Mouse (Mus musculus): ENCODE measurements around the gene Smchd1. TPM values are rescaled to one million over a fixed set of nuclear protein-coding genes. Genes with fewer than 3 reads are reported as not detected.
"Not testable (repeated sequence)": the region's sequence is repeated elsewhere in the genome, so short reads cannot be mapped to it uniquely, and the experiment has no call there.

Gene Smchd1
- total RNA-seq, 2 experiments from 2014 or later, result 36.8 to 42.1 TPM

DNA sequence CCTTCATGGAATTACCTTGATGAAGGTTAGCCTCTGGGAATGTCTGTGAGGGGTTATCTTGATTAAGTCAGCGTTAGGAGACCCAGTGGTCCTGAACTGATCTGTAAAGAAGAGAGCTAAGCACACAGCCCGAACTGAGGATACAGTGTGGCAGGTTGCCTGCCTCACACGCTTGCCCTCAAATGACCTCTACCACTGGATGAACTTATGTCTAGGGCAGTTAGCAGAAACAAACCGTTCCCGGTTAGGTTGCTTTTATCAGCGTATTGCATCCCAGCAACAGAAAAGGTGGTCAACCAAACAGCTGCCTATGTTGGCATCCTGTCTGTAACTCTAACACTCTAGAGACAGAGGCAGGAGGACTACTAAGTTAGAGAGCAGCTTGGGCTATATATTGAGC is 30.0 kb downstream of the Smchd1 start:
- DNase-seq, result no peak

DNA sequence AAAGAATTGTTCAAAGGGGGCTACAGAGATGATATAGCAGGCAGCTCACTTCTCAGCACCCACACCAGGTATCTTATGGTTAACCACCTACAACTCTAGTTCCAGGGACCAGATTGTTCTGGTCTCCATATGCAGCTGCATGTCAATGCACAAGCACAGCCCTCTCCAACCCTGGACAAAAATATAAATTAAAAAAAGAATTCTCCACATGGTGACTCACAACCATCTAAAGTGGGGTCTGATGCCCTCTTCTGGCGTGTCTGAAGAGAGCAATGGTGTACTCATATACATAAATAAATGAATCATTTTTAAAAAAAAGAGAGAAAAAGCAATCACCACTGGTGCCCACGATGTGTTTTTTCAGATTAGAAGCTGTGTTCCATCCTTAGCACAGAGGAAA is 30.4 kb downstream of the Smchd1 start:
- DNase-seq, result no peak

DNA sequence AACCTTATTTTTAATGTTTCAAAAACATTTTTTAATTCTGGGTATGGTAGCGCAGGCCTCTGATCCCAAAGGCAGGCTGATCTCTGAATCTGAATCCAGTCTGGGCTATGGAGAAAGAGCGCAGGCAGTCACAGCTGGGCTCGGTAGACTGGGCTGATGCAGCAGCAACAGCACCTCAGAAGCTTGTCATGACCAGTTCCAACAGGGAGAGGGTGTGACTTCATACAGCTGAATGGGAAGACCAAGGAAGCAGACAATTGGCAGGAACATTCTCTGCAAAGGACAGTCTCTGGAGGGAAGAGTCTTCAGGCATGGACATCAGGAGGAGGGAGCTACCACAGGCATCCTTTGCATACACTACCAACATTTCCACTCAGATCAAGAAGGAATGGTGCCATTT is 31.0 kb downstream of the Smchd1 start:
- no peak for DNase-seq

DNA sequence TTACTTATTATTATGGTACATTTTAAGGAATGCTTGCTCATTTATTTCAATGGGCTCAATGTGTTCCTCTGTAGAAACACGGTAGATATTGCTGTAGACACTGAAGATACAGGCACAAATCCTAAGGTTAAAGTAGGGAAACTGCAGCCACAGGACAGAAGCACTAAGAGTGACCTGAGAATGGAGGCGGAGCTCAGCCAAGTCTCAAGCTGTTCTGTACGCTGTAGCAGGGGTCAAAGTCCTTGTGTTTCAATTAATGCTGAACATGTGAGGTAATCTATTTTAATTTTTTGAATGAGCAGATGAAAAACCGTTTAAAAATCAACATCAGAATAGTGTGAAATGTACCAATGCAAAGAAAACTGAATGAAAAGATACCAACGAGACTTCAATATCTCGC is 31.9 kb downstream of the Smchd1 start:
- no peak for DNase-seq

DNA sequence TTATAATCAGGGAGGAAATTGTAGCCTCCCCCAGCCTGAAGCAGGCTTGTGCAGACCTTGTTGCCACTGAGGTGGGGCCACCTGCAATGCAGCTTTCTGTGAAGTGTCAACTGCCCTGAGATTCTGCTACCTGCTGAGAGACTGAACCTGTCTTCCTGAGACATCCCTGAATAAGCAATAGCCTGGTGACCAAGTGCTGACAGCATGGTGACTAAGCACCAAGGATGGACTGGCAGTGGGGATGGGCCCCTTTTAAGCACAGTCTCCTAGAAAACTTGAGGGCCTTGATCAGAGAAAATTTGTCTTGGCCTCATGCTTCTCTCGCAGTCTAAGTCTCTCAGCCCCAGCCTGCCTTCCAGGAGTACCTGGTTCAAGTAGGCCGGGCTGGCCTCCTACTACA is 52.6 kb downstream of the Smchd1 start:
- DNase-seq, result not testable (repeated sequence)

DNA sequence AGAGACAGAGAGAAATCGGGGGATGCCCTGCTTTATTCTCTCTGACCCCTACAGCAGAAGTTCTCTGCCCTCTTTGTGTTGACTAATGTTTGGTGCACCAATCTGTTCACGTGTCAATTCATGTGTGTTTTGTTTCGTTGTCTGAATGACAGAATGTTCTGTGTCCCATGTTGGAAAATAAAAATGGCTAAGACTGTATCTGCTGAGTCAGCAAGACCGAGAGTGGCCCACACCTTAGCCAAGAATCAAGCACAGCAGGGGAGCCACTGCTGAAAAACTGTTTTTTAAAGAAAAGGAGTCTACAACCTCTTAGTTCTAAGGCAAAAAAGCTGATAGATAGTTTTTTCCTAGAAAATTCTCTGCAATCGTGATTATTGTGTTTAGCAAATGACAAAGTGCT is 55.7 kb downstream of the Smchd1 start:
- not testable (repeated sequence) for DNase-seq

DNA sequence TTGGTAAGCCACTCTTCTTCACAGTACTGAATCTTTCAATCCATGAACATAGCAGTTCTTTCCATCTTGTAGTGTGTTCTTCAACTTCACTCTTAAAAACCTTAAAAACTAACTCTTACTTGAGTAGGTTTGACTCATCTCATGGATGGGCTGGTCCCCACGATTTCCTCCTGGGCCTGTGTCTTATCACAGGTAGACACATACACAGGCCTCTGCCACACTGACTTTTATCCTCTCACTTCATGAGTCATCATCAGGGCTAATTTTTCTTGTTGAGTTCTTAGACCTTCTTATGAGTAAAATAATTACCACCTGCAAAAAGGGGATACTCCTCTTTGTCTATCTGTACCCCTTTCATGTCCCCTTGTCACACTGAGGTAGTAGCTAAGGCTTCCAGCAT is 58.1 kb downstream of the Smchd1 start:
- no peak for DNase-seq

DNA sequence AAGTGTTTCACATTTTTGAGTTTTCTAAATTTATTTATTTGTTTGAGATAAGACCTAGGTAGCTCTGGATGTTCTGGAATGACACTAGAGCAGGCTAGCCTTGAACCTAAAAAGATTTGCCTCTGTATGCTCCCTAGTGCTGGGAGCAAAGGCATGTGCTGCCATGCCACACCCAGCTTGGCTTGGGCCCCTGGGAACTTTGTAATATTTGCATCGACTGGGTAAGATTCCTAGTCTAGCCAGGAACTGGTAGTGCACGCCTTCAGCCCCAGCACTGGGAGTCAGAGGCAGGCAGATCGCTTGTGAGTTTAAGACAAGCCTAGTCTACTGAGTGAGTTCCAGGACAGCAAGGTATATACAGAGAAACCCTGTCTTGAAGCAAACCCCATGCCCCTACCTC is 87.7 kb downstream of the Smchd1 start:
- peak; percentile 9 to 38 for DNase-seq

DNA sequence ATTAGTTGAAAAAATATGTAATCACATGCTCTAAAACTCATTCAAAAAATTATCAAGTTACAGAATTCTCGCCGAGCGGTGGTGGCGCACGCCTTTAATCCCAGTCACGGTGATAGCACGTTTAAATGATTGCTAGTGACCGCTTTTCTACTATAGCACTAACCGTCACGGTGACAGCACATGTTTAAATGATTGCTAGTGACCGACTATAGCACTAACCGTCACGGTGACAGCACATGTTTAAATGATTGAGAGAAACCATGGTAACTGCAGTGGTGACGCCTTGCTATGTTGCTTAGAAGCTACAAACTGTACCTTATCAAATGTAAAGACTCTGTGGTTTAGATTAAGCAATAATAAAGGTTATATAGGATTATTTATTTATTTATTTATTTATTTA is 94.8 kb downstream of the Smchd1 start:
- no peak for DNase-seq

DNA sequence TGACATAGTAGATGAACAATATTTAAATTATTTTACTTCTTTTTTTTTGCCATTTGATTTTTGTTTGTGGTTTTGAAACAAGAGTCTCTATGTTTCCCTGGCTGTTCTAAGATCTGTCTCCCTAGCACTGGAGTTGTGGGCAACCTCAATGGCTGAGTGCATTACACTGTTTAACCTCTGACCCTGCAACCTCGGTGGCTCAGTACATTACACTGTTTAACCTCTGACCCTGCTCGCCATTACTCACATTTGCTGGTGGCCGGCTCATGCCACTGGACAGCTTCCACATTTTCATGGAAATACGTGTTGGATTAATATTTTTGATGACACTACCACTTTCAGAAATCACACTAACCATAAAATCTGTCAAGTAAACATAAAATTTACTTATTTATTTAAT is 97.2 kb downstream of the Smchd1 start:
- no peak for DNase-seq

DNA sequence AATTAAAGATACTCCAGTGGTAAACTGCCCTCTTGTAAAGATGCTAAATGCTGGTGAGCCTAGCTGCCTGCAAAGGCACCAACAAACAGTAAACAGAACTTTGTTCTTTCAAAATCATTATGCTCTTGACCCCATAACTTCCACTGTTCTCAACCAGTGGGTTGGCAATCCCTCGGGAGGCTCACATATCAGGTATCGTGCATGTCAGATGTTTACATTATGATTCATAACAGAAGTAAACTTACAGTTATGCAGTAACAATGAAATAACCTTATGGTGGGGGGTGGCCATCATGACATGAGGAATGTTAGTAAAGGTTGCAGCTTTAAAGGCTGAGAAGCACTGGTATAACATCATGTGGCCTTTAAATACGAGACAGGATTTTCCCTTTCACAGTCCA is 119.6 kb downstream of the Smchd1 start:
- DNase-seq, result no peak

DNA sequence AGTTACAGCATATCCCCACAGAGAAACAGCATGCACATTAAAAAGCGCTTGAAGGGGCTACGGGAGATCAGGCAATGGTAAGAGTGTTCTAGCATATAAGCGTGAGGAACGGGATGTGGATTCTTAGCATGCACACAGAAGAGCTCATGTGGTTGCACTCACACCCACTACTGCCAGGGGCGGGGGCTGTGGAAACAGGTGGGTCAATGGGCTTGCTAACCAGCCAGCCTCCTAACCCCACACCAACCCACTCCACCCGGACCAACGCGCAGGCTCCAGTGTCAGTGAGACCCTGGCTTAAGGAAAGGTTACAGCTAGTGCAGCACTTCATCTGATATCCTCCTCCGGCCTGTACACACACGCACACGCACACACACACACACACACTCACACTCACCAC is 120.9 kb downstream of the Smchd1 start:
- no peak for DNase-seq

DNA sequence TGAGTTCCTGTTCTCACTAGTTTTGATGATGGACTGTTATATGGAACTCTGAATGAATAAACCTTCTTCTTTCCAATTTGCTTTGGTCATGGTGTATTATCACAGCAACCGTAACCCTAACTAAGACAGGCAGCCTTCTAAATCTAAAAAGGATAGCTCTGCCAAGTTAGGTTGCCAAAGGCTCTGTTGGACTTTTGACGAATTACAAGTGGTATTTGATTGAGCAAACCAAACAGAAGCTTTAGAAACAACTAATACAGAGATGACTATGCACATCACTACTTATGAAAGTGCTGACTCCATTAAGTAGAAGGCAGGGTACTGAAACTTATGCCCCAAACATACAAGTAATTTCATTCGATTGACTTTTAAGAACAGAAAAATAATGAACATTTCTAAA is 127.0 kb downstream of the Smchd1 start:
- DNase-seq, result no peak

DNA sequence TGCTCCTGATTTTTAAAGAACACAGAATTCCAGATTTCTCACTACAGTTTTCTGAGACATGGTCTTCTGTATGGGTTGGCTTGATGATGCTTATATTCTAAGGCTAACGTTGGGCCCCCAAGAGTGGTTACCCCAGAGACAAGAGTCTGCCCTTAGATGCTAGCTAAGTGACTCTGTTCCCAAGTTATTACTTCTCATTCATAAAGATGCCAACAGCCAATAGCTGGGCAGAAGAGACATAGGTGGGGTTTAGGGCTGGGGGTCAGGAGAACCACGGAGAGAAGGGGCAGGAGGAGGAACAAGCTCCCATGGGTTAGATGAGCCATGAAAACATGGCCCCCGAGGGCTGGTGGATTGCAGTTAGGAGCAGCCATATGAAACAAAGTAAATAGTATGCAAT is 133.1 kb downstream of the Smchd1 start:
- DNase-seq, result no peak

DNA sequence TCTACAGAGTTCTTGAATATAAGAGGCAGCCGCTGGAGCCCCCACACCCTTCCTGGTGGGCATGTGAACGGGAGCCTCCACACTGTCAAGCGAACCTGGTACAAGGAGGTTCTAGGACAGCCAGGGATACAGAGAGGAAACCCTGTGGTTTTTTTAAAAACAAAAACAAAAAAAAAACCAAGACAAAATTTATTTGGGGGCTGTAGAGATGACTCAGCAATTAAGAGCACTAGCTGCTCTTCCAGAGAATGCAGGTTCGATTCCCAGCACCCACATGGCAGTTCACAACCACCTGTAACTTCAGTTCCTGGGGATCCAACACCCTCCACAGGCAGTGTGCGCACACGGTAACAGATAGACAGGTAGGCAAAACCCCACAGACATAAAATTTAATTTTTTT is 136.5 kb downstream of the Smchd1 start:
- DNase-seq, result no peak

DNA sequence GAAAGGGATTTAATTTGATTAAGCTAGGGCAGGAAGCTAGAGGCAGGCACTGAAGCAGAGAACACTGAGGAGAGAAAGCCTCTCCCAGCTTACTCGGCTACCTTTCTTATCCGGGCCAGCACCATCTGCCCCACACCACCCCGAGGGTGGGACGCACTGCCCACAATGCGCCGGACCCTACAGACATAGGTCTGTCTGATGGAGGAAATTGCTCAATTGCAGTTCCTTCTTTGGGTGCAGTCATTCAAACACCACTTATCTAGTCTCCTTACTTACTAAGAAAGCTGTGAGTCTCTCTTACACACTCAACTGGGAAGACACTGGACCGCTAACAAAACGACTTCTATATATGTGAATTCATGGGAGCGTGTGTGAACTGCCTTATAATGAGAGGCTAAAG is 137.6 kb downstream of the Smchd1 start:
- no peak for DNase-seq

DNA sequence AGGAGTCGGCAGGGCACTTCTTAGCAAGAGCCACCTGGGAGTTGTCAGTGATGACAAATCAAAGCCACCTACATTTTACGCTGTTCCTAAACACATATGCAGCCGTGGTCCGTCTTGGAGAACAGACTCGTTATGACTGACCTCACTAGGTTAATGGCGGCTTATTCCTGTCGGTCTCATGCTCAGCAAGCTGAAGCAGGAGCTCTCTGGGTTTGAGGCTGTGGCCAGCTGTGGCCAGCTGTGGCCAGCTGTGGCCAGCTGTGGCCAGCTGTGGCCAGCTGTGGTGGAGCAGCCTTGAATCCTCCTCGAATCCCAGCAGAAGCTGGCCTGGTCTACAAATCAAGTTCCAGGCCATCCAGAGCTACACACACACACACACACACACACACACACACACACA is 138.7 kb downstream of the Smchd1 start:
- DNase-seq, result no peak

DNA sequence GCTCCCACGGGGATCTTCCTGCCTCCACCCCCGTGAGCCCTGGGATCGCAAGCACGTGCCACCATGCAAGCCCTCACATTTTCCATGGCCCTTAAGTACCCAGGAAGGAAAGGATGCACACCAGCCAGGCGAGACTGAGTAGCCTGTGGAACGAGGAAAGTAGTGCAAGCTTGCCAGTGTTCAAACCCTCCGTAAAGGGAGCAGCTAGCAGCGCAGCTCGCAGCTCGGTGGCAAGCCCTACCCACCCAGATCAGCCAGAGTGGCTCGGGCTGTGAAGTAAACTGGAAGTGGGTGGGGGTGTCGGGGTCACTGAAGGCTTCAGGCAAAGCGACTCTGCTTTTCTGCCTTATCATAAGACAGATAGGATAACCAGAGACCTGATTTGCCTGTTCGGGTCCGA is 142.8 kb downstream of the Smchd1 start:
- DNase-seq, result no peak

DNA sequence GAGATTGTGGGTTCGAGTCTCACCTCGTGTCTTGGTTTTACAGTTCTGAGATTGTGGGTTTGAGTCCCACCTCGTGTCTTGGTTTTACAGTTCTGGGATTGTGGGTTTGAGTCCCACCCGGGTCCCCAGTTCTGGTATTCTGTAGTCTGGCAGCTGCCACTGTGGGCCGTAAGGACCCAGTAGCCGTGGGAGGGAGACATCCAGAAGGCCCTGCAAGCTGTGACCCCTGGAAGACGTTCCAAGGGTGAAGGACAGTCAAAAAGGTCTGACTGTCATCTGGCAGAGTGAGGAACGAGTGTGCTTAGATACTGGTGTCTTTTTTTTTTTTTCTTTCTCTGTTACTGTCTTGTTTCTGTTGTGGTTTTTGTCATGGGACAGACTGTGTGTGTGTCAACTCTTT is 154.4 kb downstream of the Smchd1 start:
- not testable (repeated sequence) for DNase-seq

DNA sequence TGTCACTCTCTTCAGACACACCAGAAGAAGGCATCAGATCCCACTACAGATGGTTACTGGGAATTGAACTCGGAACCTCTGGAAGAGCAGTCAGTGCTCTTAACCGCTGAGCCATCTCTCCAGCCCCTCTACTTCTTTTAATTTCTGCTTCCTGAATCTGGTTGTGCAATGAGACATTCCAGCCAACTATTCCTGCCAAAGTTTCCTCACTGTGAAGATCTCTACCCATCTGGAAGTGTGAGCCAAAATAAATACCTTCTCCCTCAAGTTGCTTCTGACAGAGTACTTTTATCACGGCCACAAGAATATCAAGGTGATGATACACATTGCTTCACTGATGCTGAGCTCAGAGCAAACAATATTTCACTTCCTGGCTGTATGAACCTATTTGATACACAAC is 155.8 kb downstream of the Smchd1 start:
- no peak for DNase-seq

DNA sequence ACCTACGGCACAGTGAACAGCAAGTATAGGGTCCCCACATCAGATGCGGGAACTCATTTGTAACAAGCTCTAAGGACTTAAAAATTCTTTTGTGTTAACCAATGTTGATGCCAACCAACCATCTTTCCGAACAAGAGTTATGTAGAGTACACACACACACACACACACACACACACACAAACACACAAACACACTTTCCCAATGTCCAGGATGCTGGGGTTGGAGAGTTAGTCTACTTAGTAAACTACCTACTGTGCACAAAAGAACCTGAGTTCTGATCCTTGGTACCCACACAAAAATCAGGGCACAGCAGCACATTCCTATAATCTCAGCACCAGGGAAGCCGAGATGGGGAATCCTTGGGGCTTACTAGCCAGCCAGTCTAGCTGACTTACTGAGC is 157.6 kb downstream of the Smchd1 start:
- DNase-seq, result no peak

DNA sequence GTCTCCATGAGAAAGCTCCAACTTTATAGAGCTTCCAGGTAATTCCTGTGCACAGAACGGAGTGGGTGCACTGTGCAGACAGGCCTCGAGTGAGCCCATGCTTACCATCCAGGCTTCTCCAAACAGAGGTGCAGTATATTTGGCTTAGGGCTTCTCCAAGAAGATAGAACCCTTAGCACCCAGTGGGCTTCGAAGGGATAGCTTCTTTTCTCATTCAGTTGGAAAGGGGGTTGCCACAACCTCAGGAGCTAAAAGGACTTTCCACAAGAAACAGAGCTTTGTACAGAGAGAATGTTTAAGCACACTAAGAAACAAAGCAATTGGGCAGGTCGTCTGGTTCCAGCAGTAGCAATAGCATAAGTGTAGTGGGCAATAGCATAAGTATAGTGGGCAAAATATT is 160.8 kb downstream of the Smchd1 start:
- DNase-seq, result no peak

DNA sequence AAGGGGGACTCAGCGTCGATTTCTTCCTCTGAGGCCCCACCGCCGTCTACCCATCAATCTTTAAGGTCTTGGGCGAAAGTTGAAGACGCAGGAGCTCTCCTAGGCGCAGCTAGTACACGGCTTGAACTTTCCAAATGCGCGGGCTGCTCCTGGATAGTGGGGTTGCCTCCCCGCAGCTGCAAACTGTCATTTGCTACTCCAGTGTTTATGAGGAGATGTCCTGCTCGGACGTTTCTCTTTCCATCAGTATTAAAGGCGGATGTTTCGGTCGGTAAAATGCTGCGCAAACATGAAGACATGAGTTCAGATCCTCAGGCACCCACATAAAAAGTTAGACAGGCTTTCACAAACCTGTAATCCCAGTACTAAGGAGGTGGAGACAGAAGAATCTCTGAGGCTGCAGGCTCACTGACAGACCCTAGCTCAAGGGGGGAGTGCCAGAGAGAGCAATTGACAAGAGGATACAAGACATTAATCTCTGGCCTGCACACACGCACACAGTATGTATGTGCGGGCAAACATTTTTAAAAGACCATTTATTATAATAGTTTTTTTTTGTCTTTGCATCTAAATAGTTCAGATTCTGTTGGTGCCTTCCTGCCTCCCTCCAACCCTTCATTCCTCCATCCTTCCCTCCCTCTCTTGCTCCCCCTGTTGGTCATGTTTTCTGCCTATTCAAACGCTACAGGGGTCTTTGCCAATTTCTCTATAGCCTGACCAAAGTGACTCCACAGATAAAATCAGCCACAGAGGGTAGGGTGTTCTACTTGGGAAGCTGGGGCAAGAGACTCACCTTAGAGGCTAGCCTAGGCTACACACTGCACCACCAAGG is 163.6 kb downstream of the Smchd1 start, which contains the start of gene Emilin2:
Gene Emilin2 (minus strand): TSS at position 639 of the 832 bp plus-strand sequence.
- peak; percentile 22 to 62 for DNase-seq
